Mouse (Mus musculus): ENCODE results near the gene Cdk9. TPM values are rescaled to one million over a fixed set of nuclear protein-coding genes. Genes with fewer than 3 reads are reported as not detected.
A peak's percentile ranks its signal among the peaks of the same experiment; 100 is the strongest.

Gene Cdk9
- polyA plus RNA-seq, 1 experiment from 2014 or later, result 82.7 TPM

DNA sequence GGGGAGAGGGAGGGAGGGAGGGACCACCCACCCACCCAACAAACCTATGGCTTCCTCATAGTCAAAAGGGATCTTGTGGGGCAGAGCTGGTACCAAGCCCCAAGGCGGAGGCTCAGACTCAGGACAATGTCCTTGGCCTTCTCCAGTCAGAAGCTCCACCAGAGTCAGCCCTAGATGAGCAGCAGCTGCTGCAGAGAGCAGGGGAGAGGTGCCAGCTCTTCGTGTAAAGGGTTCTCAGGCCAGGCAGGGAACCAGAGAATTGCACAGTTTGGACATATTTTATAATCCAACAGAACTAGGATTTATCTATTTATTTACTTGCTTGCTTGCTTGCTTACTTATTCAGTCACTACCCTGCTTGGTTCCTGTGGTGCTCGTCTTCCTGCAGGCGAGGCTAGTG lies 26.4 kb upstream of the Cdk9 start:
- no peaks in the 10 kb centered on the region for H3K36me3 ChIP-seq (ENCODE audit: control insufficient read depth, insufficient read depth, low read length)
- H3K27me3 ChIP-seq (ENCODE audit: control insufficient read depth, insufficient read depth, low read length), result peaks cover 7% of the 10 kb centered on the region; the same call in 1 of the 2 replicates
- no peak overlapping the region for H3K27ac ChIP-seq (ENCODE audit: low read length)
- H3K9ac ChIP-seq (ENCODE audit: low read length), result no peak overlapping the region
- H3K4me2 ChIP-seq (ENCODE audit: low read depth, low read length), result no peak overlapping the region
- no peak overlapping the region for H3K4me3 ChIP-seq (replicated peaks; ENCODE audit: low read length)
- WGBS, result 68% methylated on average over 4 of the region's 4 CpGs
- peaks cover 26% of the 10 kb centered on the region for H3K4me1 ChIP-seq (ENCODE audit: control insufficient read depth, insufficient read depth, low read length)
- no peaks in the 10 kb centered on the region for H3K9me3 ChIP-seq (replicated peaks; ENCODE audit: control insufficient read depth, low read length)
- no peak for ATAC-seq (ENCODE audit: insufficient read depth, low FRiP score)

DNA sequence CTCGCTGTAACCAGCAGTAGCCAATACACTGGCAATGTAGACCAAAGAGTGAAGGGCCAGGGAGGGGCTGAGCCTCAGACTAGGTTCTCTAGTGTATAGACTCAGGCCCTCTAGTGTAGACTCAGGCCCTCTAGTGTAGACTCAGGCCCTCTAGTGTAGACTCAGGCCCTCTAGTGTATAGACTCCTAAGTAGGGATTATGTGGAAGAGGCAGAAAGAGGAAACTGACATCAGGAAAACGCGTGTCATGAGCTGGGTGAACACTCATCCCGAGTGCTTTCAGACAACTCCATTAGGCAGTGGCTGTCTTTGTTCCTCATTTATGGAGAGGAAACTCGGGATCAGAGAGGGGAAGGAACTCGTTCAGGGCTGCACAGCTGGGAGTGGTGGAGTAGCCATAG lies 24.1 kb upstream of the Cdk9 start:
- no peak overlapping the region for H3K4me2 ChIP-seq (ENCODE audit: low read depth, low read length)
- H3K27me3 ChIP-seq (ENCODE audit: control insufficient read depth, insufficient read depth, low read length), result no peaks in the 10 kb centered on the region; the same call in 1 of the 2 replicates
- H3K9me3 ChIP-seq (replicated peaks; ENCODE audit: control insufficient read depth, low read length), result no peaks in the 10 kb centered on the region
- H3K36me3 ChIP-seq (ENCODE audit: control insufficient read depth, insufficient read depth, low read length), result no peaks in the 10 kb centered on the region
- no peak overlapping the region for H3K9ac ChIP-seq (ENCODE audit: low read length)
- H3K4me3 ChIP-seq (replicated peaks; ENCODE audit: low read length), result no peak overlapping the region
- 61% methylated on average over 6 of the region's 6 CpGs for WGBS
- peaks cover 24% of the 10 kb centered on the region for H3K4me1 ChIP-seq (ENCODE audit: control insufficient read depth, insufficient read depth, low read length)
- H3K27ac ChIP-seq (ENCODE audit: low read length), result no peak overlapping the region
- ATAC-seq (ENCODE audit: insufficient read depth, low FRiP score), result no peak

DNA sequence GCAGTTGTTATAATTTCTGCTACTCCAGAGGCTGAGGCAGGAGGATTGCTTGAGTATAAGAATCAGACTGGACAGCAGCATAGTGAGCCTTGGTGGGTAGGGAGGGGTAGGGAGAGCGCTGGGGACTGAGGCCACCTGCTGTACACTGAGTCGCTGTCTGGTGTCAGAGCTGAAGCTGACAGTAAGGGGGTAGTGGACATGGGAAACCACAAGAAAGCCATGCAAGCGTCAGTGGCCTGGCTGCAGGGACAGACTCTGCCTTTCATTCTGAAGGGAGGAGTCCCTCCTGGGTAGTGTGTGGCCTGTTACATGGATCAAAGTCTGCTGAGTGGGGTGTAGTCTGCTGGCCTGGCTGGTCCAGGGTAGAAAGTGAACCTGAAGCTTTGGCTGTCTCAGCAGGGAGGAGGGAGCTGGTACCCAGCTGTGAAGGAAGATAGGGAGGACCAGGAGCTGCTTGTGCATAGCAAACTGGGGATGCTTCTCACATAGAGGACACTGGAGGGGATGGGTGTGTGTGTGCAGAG lies 23.5 kb upstream of the Cdk9 start:
- Histone ChIP-seq H3K9ac (ENCODE audit: low read length) (no peak overlapping the region), H3K4me1 (ENCODE audit: control insufficient read depth, insufficient read depth, low read length) (peaks cover 23% of the 10 kb centered on the region), H3K4me3 (replicated peaks; ENCODE audit: low read length) (no peak overlapping the region), H3K27me3 (ENCODE audit: control insufficient read depth, insufficient read depth, low read length) (no peaks in the 10 kb centered on the region), H3K36me3 (ENCODE audit: control insufficient read depth, insufficient read depth, low read length) (no peaks in the 10 kb centered on the region), H3K27ac (ENCODE audit: low read length) (no peak overlapping the region), H3K9me3 (replicated peaks; ENCODE audit: control insufficient read depth, low read length) (no peaks in the 10 kb centered on the region), H3K4me2 (ENCODE audit: low read depth, low read length) (no peak overlapping the region)
- no peak for ATAC-seq (ENCODE audit: insufficient read depth, low FRiP score)
- 50% methylated on average over 3 of the region's 3 CpGs for WGBS

DNA sequence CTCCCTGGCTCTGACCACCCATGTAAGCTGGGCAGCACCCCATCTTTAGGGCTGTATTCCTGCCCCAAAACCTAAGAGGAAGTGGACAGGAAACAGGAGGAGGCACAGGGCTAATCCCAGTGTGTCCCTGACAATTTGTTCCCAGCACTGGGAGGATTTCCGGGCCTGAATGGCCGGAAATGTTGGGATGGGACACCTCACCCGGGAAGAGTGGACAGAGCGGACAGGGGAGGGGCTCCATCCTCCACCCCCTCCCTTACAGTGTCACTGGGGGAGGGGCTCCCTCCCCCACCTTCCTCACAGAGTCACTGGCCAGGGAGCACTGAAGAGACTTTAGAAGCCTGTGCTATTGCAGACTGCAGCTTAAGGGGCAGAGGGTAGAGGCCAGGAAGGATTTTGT lies 22.1 kb upstream of the Cdk9 start:
- Histone ChIP-seq H3K4me3 (replicated peaks; ENCODE audit: low read length) (no peak overlapping the region), H3K36me3 (ENCODE audit: control insufficient read depth, insufficient read depth, low read length) (no peaks in the 10 kb centered on the region), H3K9me3 (replicated peaks; ENCODE audit: control insufficient read depth, low read length) (no peaks in the 10 kb centered on the region), H3K27ac (ENCODE audit: low read length) (peak overlapping the region; percentile 58; the same call in 1 of the 2 replicates), H3K4me2 (ENCODE audit: low read depth, low read length) (no peak overlapping the region), H3K4me1 (ENCODE audit: control insufficient read depth, insufficient read depth, low read length) (peaks cover 26% of the 10 kb centered on the region), H3K9ac (ENCODE audit: low read length) (no peak overlapping the region), H3K27me3 (ENCODE audit: control insufficient read depth, insufficient read depth, low read length) (no peaks in the 10 kb centered on the region)
- no peak; the same call in 1 of the 2 replicates for ATAC-seq (ENCODE audit: insufficient read depth, low FRiP score)
- 49% methylated on average over 4 of the region's 4 CpGs for WGBS

DNA sequence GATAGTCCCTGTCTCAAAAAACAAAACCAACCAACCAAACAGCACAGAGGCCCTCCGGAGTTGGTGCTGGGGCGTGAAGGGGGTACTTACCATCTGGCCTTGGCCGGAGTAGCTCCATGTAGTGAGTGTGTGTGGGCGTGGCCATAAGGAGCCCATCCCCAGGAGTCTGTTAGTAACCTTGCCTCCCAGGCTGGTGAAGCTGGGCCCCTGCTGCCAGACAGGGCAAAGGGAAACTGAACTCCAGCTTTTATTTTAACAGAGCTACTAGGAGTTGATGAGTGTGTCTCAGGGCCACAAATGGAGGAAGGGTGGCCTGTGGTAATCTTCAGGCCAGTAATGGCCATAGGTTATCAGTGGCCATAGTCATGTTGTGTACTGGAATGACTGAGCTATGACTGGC lies 21.6 kb upstream of the Cdk9 start:
- Histone ChIP-seq H3K27me3 (ENCODE audit: control insufficient read depth, insufficient read depth, low read length) (no peaks in the 10 kb centered on the region), H3K9me3 (replicated peaks; ENCODE audit: control insufficient read depth, low read length) (no peaks in the 10 kb centered on the region), H3K36me3 (ENCODE audit: control insufficient read depth, insufficient read depth, low read length) (no peaks in the 10 kb centered on the region), H3K4me2 (ENCODE audit: low read depth, low read length) (no peak overlapping the region), H3K9ac (ENCODE audit: low read length) (no peak overlapping the region), H3K27ac (ENCODE audit: low read length) (peak overlapping the region; percentile 58), H3K4me1 (ENCODE audit: control insufficient read depth, insufficient read depth, low read length) (peaks cover 26% of the 10 kb centered on the region), H3K4me3 (replicated peaks; ENCODE audit: low read length) (no peak overlapping the region)
- WGBS, result 38% methylated on average over 4 of the region's 4 CpGs
- ATAC-seq (ENCODE audit: insufficient read depth, low FRiP score), result no peak

DNA sequence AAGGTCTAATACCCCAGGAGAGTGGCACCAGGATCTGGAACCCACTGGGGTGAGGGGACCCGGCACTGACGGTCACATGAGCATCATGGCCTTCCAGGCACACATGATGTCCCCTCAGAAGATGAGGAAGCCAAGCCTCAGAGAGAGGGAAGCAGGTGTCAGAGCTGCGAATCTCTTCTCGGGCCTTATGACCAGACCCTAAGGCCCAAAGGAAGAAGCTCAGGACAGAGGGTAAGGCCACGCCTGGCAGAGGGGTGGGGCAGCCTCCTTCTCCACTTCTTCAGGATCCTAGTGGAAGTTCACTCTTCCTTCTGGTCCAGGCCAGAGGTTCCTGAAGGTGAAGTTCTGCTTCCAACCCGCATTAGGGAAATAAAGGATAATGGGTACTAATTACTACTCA lies 19.8 kb upstream of the Cdk9 start:
- WGBS, result 71% methylated on average over 6 of the region's 6 CpGs
- Histone ChIP-seq H3K9me3 (replicated peaks; ENCODE audit: control insufficient read depth, low read length) (no peaks in the 10 kb centered on the region), H3K4me2 (ENCODE audit: low read depth, low read length) (no peak overlapping the region), H3K4me1 (ENCODE audit: control insufficient read depth, insufficient read depth, low read length) (peaks cover 26% of the 10 kb centered on the region), H3K27me3 (ENCODE audit: control insufficient read depth, insufficient read depth, low read length) (no peaks in the 10 kb centered on the region), H3K9ac (ENCODE audit: low read length) (no peak overlapping the region), H3K36me3 (ENCODE audit: control insufficient read depth, insufficient read depth, low read length) (no peaks in the 10 kb centered on the region), H3K4me3 (replicated peaks; ENCODE audit: low read length) (no peak overlapping the region), H3K27ac (ENCODE audit: low read length) (no peak overlapping the region)
- no peak for ATAC-seq (ENCODE audit: insufficient read depth, low FRiP score)

DNA sequence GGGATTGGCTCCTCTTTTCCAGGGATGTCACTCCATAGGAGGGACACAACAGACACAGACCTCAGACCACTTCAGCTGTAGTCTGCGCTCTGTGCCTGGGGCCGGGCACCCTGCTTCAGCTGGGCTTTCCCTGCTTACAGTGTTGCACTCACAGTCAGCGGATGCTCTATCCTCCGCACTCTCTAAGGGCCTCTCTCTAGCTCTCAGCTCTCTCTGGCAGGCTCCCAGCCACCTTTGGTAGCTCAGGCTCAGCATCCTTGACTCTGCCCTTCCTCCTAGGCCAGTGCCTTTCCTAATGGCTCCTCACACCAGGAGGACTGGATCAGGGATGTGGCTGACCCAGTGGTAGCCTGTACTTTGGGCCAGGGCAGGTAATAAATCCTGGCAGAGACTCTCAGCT lies 19.0 kb upstream of the Cdk9 start:
- H3K27me3 ChIP-seq (ENCODE audit: control insufficient read depth, insufficient read depth, low read length), result no peaks in the 10 kb centered on the region
- peak overlapping the region; percentile 28; the same call in 1 of the 2 replicates for H3K9ac ChIP-seq (ENCODE audit: low read length)
- no peak overlapping the region for H3K4me3 ChIP-seq (replicated peaks; ENCODE audit: low read length)
- WGBS, result 67% methylated on average over 4 of the region's 4 CpGs
- peaks cover 26% of the 10 kb centered on the region for H3K4me1 ChIP-seq (ENCODE audit: control insufficient read depth, insufficient read depth, low read length)
- H3K4me2 ChIP-seq (ENCODE audit: low read depth, low read length), result no peak overlapping the region
- no peaks in the 10 kb centered on the region for H3K9me3 ChIP-seq (replicated peaks; ENCODE audit: control insufficient read depth, low read length)
- no peaks in the 10 kb centered on the region for H3K36me3 ChIP-seq (ENCODE audit: control insufficient read depth, insufficient read depth, low read length)
- peak overlapping the region; percentile 89 for H3K27ac ChIP-seq (ENCODE audit: low read length)
- ATAC-seq (ENCODE audit: insufficient read depth, low FRiP score), result no peak

DNA sequence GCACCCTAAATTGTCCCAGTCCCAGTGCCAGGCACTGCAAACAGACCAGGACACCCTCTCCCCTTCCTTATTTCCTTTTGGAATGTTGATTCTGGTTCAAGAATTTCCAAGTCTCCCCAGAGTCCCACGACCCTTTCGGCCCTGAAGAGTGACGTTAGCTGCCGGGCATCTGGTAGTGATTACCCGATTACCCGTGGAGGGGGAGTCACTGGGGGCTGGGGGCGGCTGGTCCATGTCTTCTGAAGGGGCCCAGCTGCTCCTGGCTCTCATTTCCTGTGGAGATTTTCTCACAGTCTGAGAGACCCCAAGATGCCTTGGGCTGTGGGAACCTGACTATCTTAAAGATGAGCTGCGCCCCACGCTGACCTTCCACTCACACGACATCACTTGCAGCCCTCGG lies 18.0 kb upstream of the Cdk9 start:
- ATAC-seq (ENCODE audit: insufficient read depth, low FRiP score), result no peak
- WGBS, result 32% methylated on average over 11 of the region's 11 CpGs
- Histone ChIP-seq H3K9me3 (replicated peaks; ENCODE audit: control insufficient read depth, low read length) (no peaks in the 10 kb centered on the region), H3K4me3 (replicated peaks; ENCODE audit: low read length) (0 out of 2 replicates have a peak overlapping the region, but pooled peaks have one; percentile 1), H3K4me1 (ENCODE audit: control insufficient read depth, insufficient read depth, low read length) (peaks cover 26% of the 10 kb centered on the region), H3K27me3 (ENCODE audit: control insufficient read depth, insufficient read depth, low read length) (no peaks in the 10 kb centered on the region), H3K36me3 (ENCODE audit: control insufficient read depth, insufficient read depth, low read length) (no peaks in the 10 kb centered on the region), H3K4me2 (ENCODE audit: low read depth, low read length) (peak overlapping the region; percentile 38), H3K9ac (ENCODE audit: low read length) (peak overlapping the region; percentile 37; the same call in 1 of the 2 replicates), H3K27ac (ENCODE audit: low read length) (peak overlapping the region; percentile 89)

DNA sequence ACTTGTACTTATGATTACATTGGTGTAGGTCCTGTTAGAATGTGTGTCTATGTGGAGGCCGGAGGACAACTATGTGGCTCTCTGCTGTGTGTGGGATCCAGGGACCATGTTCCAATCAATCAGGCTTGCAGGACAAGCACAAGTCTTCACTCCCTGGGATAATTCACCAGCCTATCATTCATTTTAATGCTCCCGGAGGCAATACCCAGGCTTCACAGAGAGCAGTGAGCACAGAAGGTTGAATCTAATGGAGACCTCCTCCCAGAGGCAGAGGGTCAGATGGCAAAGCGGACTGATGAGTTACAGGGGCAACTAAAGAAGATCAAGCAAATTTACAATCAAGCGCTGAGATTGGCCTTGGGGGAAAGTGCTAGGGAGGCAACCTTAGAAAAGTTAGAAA lies 16.7 kb upstream of the Cdk9 start:
- Histone ChIP-seq H3K9ac (ENCODE audit: low read length) (peak overlapping the region; percentile 19; the same call in 1 of the 2 replicates), H3K4me2 (ENCODE audit: low read depth, low read length) (peak overlapping the region; percentile 38), H3K36me3 (ENCODE audit: control insufficient read depth, insufficient read depth, low read length) (no peaks in the 10 kb centered on the region), H3K4me1 (ENCODE audit: control insufficient read depth, insufficient read depth, low read length) (peaks cover 19% of the 10 kb centered on the region), H3K27me3 (ENCODE audit: control insufficient read depth, insufficient read depth, low read length) (no peaks in the 10 kb centered on the region), H3K27ac (ENCODE audit: low read length) (peak overlapping the region; percentile 46; the same call in 1 of the 2 replicates), H3K9me3 (replicated peaks; ENCODE audit: control insufficient read depth, low read length) (no peaks in the 10 kb centered on the region), H3K4me3 (replicated peaks; ENCODE audit: low read length) (peak overlapping the region; percentile 19)
- WGBS, result 68% methylated on average over 4 of the region's 4 CpGs
- no peak for ATAC-seq (ENCODE audit: insufficient read depth, low FRiP score)

Data from stomach, embryonic 16.5 days (tissue).